Mouse (Mus musculus): ENCODE measurements around the gene Pbx1. TPM values are rescaled to one million over a fixed set of nuclear protein-coding genes. Genes with fewer than 3 reads are reported as not detected.

Pbx1 gene
- total RNA-seq, 1 experiment, result 10.0 TPM

DNA sequence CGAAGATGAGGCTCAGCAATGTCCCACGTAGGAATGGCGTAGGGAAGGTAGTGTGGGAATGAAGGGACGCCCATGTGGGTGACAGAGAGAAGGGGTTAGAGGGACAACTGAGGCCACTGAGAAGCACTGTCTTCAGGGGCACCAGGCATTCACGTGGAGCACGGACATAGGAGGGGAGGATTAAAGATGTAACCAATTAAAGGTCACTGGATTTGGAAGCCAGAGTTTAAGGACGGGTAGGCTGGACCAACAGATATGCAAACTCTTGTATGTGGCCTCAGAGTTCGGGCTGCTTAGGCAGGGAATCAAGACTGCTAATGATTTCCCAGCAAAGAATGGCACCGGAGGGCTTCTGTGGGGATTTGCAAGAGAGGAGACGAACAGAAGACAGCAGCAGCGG, 252.4 kb downstream of the Pbx1 start:
- Histone ChIP-seq H3K36me3 (ENCODE audit: control insufficient read depth, insufficient read depth, low read length, poor library complexity, severe bottlenecking) (no peaks in the 10 kb centered on the region), H3K9ac (ENCODE audit: insufficient read depth, low read depth, low read length, poor library complexity, severe bottlenecking) (no peak overlapping the region), H3K4me1 (ENCODE audit: control insufficient read depth in 2 of 2, insufficient read depth in 2 of 2, low read length in 2 of 2, poor library complexity in 1 of 2) (no peaks in the 10 kb centered on the region), H3K9me3 (ENCODE audit: control insufficient read depth, insufficient read depth, low read depth, low read length) (no peaks in the 10 kb centered on the region), H3K27ac (ENCODE audit: insufficient read depth, low read depth, low read length, poor library complexity, severe bottlenecking) (no peak overlapping the region), H3K4me3 (ENCODE audit: insufficient read depth in 1 of 2, low read depth in 1 of 2, low read length in 2 of 2, poor library complexity in 1 of 2, severe bottlenecking in 1 of 2) (no peak overlapping the region)
- in situ Hi-C loops (cut with MboI; ENCODE audit: low sequenced_read_pairs in 2 of 2, unreplicated experiment in 2 of 2), result no loop called here
- TF ChIP-seq CHD2 (IDR thresholded peaks at IDR 0.05; ENCODE audit: low read depth, low read length) (no peak), ZNF384 (IDR thresholded peaks at IDR 0.05; ENCODE audit: low read depth, low read length) (no peak), ZC3H11A (IDR thresholded peaks at IDR 0.05; ENCODE audit: borderline replicate concordance, low read depth, low read length) (no peak), HCFC1 (IDR thresholded peaks at IDR 0.05; ENCODE audit: borderline replicate concordance, insufficient read depth, low read length) (no peak), MAFK (IDR thresholded peaks at IDR 0.05; ENCODE audit: insufficient read depth, low read depth, low read length) (no peak)
- no peak for DNase-seq (ENCODE audit: low read depth, low spot score)

DNA sequence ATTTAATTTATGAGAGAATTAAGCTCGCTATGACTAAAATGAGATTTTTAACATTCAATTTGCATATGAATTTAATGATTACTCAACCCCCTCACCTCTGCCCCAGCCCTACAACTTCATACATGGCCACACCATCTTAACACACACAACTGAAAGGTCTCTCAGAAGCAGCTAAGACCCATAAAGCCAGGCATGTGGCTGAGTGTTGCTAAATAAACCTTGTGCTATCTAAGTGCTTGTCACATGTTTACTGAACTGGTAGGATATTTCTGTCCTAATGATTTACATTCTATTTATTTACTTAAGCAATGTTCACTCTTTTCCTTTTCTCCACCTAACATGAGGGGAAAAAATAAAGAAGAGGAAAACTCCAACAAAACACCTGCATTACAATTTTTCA, 253.5 kb downstream of the Pbx1 start:
- H3K4me1 ChIP-seq (ENCODE audit: control insufficient read depth in 2 of 2, insufficient read depth in 2 of 2, low read length in 2 of 2, poor library complexity in 1 of 2), result no peaks in the 10 kb centered on the region
- no peak overlapping the region for H3K27ac ChIP-seq (ENCODE audit: insufficient read depth, low read depth, low read length, poor library complexity, severe bottlenecking)
- TF ChIP-seq ZNF384 (IDR thresholded peaks at IDR 0.05; ENCODE audit: low read depth, low read length) (no peak), ZC3H11A (IDR thresholded peaks at IDR 0.05; ENCODE audit: borderline replicate concordance, low read depth, low read length) (no peak), MAFK (IDR thresholded peaks at IDR 0.05; ENCODE audit: insufficient read depth, low read depth, low read length) (no peak), HCFC1 (IDR thresholded peaks at IDR 0.05; ENCODE audit: borderline replicate concordance, insufficient read depth, low read length) (no peak), CHD2 (IDR thresholded peaks at IDR 0.05; ENCODE audit: low read depth, low read length) (no peak)
- no peaks in the 10 kb centered on the region for H3K9me3 ChIP-seq (ENCODE audit: control insufficient read depth, insufficient read depth, low read depth, low read length)
- no peak for DNase-seq (ENCODE audit: low read depth, low spot score)
- in situ Hi-C loops (cut with MboI; ENCODE audit: low sequenced_read_pairs in 2 of 2, unreplicated experiment in 2 of 2), result no loop called here
- H3K4me3 ChIP-seq (ENCODE audit: insufficient read depth in 1 of 2, low read depth in 1 of 2, low read length in 2 of 2, poor library complexity in 1 of 2, severe bottlenecking in 1 of 2), result no peak overlapping the region
- no peak overlapping the region for H3K9ac ChIP-seq (ENCODE audit: insufficient read depth, low read depth, low read length, poor library complexity, severe bottlenecking)
- H3K36me3 ChIP-seq (ENCODE audit: control insufficient read depth, insufficient read depth, low read length, poor library complexity, severe bottlenecking), result no peaks in the 10 kb centered on the region

DNA sequence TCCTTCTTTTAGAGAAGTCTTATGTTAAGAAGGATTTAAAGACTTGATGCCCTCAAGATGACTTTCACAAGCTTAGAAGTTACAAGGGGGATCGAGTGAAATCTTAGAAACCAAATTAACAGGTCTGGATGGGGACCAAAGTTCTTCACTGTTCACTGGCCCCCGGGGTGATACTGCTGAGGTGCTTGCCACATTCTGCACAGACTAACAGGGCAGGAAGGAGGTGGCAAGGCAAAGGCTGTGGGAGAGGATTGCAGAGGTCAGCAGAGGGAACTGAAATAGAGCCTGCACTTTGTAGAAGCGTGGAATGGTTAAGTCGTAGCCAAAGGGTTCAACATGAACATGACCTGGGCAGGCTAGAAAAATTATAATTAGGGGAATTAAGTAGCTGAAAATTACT, 256.5 kb downstream of the Pbx1 start:
- no peaks in the 10 kb centered on the region for H3K4me1 ChIP-seq (ENCODE audit: control insufficient read depth in 2 of 2, insufficient read depth in 2 of 2, low read length in 2 of 2, poor library complexity in 1 of 2)
- DNase-seq (ENCODE audit: low read depth, low spot score), result no peak
- no peak overlapping the region for H3K4me3 ChIP-seq (ENCODE audit: insufficient read depth in 1 of 2, low read depth in 1 of 2, low read length in 2 of 2, poor library complexity in 1 of 2, severe bottlenecking in 1 of 2)
- H3K9ac ChIP-seq (ENCODE audit: insufficient read depth, low read depth, low read length, poor library complexity, severe bottlenecking), result no peak overlapping the region
- no peak overlapping the region for H3K27ac ChIP-seq (ENCODE audit: insufficient read depth, low read depth, low read length, poor library complexity, severe bottlenecking)
- H3K9me3 ChIP-seq (ENCODE audit: control insufficient read depth, insufficient read depth, low read depth, low read length), result no peaks in the 10 kb centered on the region
- TF ChIP-seq ZNF384 (IDR thresholded peaks at IDR 0.05; ENCODE audit: low read depth, low read length) (no peak), HCFC1 (IDR thresholded peaks at IDR 0.05; ENCODE audit: borderline replicate concordance, insufficient read depth, low read length) (no peak), ZC3H11A (IDR thresholded peaks at IDR 0.05; ENCODE audit: borderline replicate concordance, low read depth, low read length) (no peak), MAFK (IDR thresholded peaks at IDR 0.05; ENCODE audit: insufficient read depth, low read depth, low read length) (no peak), CHD2 (IDR thresholded peaks at IDR 0.05; ENCODE audit: low read depth, low read length) (no peak)
- H3K36me3 ChIP-seq (ENCODE audit: control insufficient read depth, insufficient read depth, low read length, poor library complexity, severe bottlenecking), result no peaks in the 10 kb centered on the region
- in situ Hi-C loops (cut with MboI; ENCODE audit: low sequenced_read_pairs in 2 of 2, unreplicated experiment in 2 of 2), result no loop called here

DNA sequence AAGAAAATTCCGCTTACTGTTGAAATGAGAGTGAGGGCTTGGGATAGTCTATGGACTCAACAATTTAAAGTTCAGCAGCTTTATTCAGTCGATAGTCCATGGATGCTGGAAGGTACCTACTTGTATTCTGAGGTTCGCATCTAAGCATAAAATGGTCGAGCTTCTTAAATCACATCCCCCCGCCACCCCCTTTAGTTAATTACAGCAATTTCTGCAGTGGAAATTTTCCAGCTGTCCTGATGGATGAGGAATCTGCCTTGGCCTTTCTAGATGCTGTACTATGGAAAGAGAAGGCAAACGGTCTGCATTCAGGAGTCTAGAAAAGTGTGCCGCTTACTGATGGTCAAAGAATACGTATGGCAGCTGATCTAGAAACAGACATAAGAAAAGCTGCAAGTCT, 262.3 kb downstream of the Pbx1 start:
- Histone ChIP-seq H3K4me3 (ENCODE audit: insufficient read depth in 1 of 2, low read depth in 1 of 2, low read length in 2 of 2, poor library complexity in 1 of 2, severe bottlenecking in 1 of 2) (no peak overlapping the region), H3K27ac (ENCODE audit: insufficient read depth, low read depth, low read length, poor library complexity, severe bottlenecking) (no peak overlapping the region), H3K9ac (ENCODE audit: insufficient read depth, low read depth, low read length, poor library complexity, severe bottlenecking) (no peak overlapping the region), H3K36me3 (ENCODE audit: control insufficient read depth, insufficient read depth, low read length, poor library complexity, severe bottlenecking) (no peaks in the 10 kb centered on the region), H3K9me3 (ENCODE audit: control insufficient read depth, insufficient read depth, low read depth, low read length) (no peaks in the 10 kb centered on the region), H3K4me1 (ENCODE audit: control insufficient read depth in 2 of 2, insufficient read depth in 2 of 2, low read length in 2 of 2, poor library complexity in 1 of 2) (no peaks in the 10 kb centered on the region)
- no peak for DNase-seq (ENCODE audit: low read depth, low spot score)
- in situ Hi-C loops (cut with MboI; ENCODE audit: low sequenced_read_pairs in 2 of 2, unreplicated experiment in 2 of 2), result no loop called here
- TF ChIP-seq ZC3H11A (IDR thresholded peaks at IDR 0.05; ENCODE audit: borderline replicate concordance, low read depth, low read length) (no peak), ZNF384 (IDR thresholded peaks at IDR 0.05; ENCODE audit: low read depth, low read length) (no peak), MAFK (IDR thresholded peaks at IDR 0.05; ENCODE audit: insufficient read depth, low read depth, low read length) (no peak), CHD2 (IDR thresholded peaks at IDR 0.05; ENCODE audit: low read depth, low read length) (no peak), HCFC1 (IDR thresholded peaks at IDR 0.05; ENCODE audit: borderline replicate concordance, insufficient read depth, low read length) (no peak)

Data from ES-E14 (cell line).